Mouse (Mus musculus) kidney, postnatal 10 days (tissue): Measurements from ENCODE around the gene Meis2.

Experiments
- DNase-seq: peaks from one replicate; pipeline ENCODE4 v3.0.0; 2021; ENCODE audit warnings: mixed read lengths

The Meis2 gene

GRCm38 (mm10) chr2:115890715-115891114 is 174.9 kb downstream of the Meis2 start:
- no peak for DNase-seq

GRCm38 (mm10) chr2:115890030-115890429 is 175.6 kb downstream of the Meis2 start:
- DNase-seq: no peak

GRCm38 (mm10) chr2:115889212-115889611 is 176.4 kb downstream of the Meis2 start:
- DNase-seq: no peak

GRCm38 (mm10) chr2:115888336-115889077 is 177.1 kb downstream of the Meis2 start:
- no peak for DNase-seq

- no peak for DNase-seq
Observed at GRCm38 (mm10) chr2:115887631-115888030, 178.0 kb downstream of the Meis2 start.

- no peak for DNase-seq
Observed at GRCm38 (mm10) chr2:115884184-115884583, 181.5 kb downstream of the Meis2 start.

- DNase-seq: no peak
Observed at GRCm38 (mm10) chr2:115883520-115883919, 182.1 kb downstream of the Meis2 start.

GRCm38 (mm10) chr2:115875802-115876531 is 189.7 kb downstream of the Meis2 start:
- DNase-seq: no peak

GRCm38 (mm10) chr2:115872851-115873250 is 192.8 kb downstream of the Meis2 start:
- DNase-seq: peak; percentile 55

GRCm38 (mm10) chr2:115869966-115870365 is 195.7 kb downstream of the Meis2 start:
- DNase-seq: no peak

- peak; percentile 79 for DNase-seq
Observed at GRCm38 (mm10) chr2:115860600-115861347, 204.9 kb downstream of the Meis2 start.

GRCm38 (mm10) chr2:115860141-115860480 is 205.5 kb downstream of the Meis2 start:
- DNase-seq: peak; percentile 77

GRCm38 (mm10) chr2:115859371-115860140 is 206.1 kb downstream of the Meis2 start:
- DNase-seq: peak; percentile 73

GRCm38 (mm10) chr2:115858927-115859326 is 206.7 kb downstream of the Meis2 start:
- no peak for DNase-seq

GRCm38 (mm10) chr2:115858246-115858645 is 207.4 kb downstream of the Meis2 start:
- DNase-seq: no peak

GRCm38 (mm10) chr2:115857123-115858080 is 208.2 kb downstream of the Meis2 start:
- DNase-seq: no peak

- DNase-seq: no peak
Observed at GRCm38 (mm10) chr2:115856401-115857073, 209.1 kb downstream of the Meis2 start.

- DNase-seq: peak; percentile 95
Observed at GRCm38 (mm10) chr2:115855511-115856400, 209.9 kb downstream of the Meis2 start.

GRCm38 (mm10) chr2:115854828-115855311 is 210.8 kb downstream of the Meis2 start:
- peak; percentile 48 for DNase-seq
